Mouse (Mus musculus) frontal cortex, postnatal 14 days (tissue): ENCODE data around the gene Churc1.
"Not testable (repeated sequence)": the region's sequence is repeated elsewhere in the genome, so short reads cannot be mapped to it uniquely, and the experiment has no call there.

Experiments
- DNase-seq, 2 experiments: peaks; one replicate each; pipeline ENCODE4 v3.0.0; 2022; ENCODE audit warnings: low spot score in 2 of 2

The Churc1 gene

DNA sequence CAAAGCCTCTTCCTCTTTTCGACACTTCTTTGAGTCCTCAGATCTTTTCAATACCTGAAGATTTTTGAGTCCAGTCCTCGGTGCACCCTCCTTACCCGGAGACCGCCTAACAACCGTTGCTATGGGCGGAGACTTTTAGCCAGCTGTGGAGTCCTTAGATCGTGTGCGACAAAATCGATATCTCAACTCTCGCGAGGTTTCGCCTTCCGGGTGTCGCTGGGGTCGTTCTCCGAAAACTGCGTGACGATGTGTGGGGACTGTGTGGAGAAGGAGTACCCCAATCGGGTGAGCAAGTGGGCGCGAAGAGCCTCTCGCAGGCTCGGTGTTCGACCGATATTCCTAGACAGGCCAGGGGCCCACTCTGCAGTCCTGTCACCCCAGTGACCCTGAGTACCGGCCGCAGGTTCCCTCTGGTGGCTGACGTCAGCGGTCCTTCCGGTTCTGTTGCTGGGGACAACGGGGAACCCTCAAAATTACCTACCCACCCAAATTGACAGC, at the start of gene Churc1, which contains the start of gene Fntb:
TSS of gene Churc1 (plus strand) at position 185 of the 498 bp plus-strand sequence.
TSS of gene Fntb (plus strand) at position 236 of the 498 bp plus-strand sequence.
- peak; percentile 80 to 82 for DNase-seq

DNA sequence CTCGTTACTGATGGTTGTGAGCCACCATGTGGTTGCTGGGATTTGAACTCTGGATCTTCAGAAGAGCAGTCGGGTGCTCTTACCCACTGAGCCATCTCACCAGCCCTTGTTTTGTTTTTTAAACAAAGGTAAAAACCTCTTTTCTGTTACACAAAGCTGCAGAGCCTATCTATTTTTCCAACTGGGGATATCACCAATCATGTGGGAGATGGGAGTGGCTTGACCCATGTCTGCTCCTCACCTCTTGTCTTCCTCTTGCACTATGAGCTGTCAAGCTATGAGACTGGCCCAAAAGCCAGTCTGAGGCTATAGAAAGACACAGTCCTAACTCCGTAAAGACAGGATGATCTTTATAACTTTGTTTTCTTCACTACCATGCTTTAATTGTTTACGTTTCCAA, 47.0 kb upstream of the Churc1 start:
- no peak for DNase-seq

DNA sequence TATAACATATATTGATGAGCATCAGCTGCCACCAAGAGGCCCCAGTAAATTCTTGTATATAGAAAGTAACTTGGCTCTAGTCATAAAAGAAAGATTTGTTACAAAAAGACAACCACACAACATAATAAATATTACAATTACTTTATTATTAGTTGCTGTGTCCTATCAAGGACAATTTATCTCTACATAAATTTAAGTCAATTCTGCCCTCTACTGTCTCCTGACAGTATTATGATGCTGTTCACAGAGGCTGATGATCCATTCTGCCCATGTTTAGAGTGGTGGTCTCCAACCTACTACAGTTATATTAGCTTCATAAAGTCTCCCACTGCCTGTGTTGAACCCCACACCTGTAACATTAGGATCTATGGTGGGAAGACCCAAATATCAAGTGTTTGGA, 44.8 kb upstream of the Churc1 start:
- DNase-seq = no peak

DNA sequence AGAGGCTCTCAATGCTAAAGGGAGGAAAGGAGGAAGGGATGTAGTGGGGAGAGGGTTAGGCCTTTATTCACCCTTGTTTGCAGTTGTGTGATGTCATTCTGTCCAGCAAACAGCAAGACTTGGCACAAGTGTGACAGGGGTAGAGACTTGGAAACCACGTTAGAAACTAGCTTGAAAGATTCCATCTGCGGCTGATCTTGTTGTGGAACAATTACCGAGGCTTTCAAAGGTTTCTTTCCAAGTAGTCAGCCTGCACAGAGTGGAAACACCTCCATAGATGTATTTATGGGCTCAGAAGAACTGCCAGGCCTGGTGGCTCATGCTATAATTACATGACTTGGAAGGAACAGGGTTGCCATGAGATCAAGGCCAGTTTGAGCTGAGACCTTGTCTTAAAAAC, 43.3 kb upstream of the Churc1 start:
- no peak for DNase-seq

DNA sequence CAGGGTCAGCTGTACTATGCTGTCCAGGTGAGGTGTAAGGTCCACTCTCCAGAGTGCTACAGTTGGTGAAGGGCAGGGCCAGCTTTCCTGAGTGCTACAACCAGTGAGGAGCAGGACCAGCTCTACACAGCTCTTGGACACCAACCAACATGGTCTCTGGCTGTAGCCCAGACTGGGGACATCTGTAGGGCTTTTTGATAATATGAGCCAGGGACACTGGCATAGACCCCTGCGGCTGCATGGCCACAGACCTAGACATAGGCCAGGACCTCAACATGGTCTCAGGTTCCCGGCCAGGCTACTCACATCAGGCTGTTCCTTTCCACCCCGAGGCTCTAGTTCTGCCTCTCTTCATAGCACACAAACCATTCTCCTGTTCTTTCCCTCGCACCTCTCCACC, 37.4 kb upstream of the Churc1 start:
- DNase-seq = no peak

DNA sequence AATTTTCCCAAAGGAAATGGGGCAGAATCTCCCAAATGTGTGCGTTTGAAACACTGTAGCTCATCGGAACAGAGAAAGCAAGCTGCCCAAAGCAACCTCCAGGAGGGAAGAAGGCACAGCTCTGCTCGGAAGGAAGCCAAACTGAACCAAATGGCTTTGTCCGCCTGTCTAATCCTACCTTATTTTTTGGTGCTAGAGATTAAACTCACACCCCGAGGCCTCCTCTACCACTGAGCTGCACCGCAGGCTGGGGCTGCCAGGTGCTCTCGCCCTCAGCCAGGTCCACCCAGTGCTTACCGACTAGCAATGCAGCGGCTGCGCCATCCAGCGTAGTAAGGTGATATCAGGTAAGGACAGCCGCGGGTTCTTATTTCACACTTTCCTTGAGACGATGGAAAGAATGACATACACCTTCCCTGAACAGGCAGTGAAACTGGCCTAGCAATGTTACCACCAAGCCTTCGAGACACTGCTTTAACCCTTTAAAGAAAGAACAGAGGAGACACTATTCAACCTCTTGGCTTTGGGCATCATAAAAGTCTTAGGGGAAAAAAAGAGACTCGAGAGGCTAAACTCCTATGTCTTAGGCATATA, 14.4 kb upstream of the Churc1 start:
- DNase-seq = no peak

DNA sequence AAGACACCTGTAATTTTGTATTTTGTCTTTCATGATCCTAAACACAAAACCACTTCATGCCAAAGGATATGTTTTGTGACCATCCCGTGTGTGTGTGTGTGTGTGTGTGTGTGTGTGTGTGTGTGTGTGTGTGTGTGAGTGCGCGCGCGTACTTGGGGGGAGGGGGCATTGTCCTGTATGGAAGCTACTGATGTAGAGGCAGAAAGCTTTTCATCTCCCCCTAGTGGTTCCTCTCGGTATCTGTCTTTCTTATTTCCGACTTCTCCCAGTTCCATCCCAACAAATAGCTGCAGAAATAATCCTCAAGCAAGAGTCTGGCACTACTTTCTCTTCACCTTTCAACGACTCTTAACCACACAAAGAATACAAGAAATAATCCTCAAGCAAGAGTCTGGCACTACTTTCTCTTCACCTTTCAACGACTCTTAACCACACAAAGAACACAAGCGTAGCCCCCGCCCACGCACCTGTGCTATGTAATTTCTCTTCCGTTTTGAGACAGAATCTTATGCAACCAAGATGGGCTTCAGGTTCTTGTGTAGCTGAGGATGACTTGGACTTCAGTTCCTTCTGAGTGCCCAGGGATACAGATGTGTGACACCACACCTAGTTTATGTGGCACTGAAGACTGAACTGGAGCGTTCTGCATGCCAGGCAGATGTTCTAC, 12.6 kb upstream of the Churc1 start:
- no peak for DNase-seq

DNA sequence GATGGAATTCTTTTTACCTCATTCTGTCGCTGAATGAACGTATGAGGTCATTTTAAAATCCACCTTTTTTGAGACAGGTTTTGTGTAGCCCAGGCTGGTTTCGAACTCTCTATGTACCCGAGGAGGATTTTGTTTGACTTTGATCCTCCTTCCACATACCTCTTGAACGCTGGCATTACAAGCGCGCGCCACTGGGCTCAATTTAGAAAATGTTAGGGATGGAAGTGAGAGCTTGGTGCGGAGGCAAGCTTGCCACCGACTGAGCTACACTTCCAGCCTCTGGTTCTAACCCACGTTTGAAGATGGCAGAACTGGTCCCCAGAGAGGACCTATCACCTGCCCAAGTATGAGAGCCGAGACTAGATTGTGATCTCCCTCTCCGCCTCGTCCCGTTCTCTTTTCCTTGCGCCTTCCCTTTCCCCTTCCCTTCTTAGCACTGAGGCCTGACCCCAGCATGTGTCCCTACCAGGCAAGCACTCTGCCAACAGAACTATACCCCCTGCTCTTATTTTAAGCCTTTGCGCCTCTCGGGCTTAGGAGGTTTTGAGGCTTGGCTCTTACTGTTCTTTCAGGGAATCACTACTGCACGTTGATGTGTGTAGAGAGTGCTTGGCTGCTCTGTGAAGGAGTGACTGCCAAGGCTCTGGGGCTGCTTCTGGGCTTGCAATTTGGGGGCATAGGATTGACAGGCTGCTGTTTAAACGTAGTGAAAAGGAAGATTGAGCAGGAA, 728 bp downstream of the Churc1 start:
- DNase-seq = no peak

DNA sequence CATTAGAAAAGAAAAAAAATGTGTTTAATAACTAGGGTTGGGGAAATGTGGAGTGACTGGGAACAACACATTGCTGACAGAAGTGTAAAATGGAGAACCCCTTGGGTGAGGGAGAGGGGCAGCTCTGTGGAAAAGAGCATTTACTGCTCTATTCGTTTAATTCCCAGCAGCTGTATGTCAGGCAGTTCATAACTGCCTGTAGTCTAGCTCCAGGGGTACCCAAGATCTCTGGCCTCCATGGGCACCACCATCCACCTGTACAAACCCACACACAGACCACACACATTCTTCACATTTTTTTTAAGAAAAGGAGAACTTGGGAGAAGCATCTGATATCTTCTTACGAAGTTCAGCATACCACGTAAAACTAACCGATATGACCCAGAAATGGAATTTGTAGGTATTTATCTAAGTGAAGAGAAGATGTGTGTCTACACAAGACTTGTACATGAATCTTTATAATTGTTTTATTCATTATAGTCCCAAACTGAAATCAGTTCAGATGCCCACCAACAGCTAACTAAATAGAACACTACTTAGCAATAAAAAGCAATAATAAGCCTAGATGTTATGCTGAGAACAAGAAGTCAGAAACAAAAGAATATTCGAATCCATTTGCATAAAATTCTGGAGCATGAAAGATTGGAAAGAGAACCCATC, 5.6 kb downstream of the Churc1 start:
- no peak for DNase-seq

DNA sequence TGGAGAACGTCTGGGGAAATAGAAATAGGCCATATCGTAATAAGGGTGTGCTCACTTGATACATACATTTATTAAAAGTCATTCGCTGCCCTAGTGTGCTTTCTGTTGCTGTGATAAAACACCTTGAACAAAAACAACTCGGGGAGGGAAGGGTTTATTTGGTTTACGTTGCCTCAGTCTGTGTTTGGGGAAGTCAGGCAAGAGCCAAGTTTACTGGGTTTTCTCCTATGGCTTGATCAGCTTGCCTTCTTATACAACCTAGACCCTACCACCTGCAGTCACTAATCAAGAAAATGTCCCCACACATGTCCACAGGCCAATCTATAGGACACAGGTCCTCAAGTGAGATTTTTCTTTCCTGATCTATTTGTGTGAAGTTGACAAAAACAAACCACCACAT, 6.2 kb downstream of the Churc1 start:
- no peak for DNase-seq

DNA sequence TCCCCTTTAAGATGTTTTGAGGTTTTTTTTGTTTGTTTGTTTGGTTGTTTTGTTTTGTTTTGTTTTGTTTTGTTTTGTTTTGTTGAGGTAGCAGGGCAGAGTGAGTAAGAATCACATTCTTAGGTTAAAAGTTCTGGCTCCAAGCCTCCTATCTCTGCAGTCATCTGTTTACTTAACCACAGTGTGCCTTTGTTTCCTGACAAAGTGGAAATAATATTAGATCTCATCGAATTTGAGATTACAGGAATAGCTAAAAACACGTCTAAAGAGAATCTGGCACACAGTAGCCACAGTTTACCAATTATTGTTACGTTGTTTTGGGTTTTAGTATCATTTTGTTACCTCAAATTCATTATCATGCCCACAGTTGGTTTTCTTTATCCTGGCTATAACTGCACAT, 9.3 kb downstream of the Churc1 start:
- DNase-seq = no peak

DNA sequence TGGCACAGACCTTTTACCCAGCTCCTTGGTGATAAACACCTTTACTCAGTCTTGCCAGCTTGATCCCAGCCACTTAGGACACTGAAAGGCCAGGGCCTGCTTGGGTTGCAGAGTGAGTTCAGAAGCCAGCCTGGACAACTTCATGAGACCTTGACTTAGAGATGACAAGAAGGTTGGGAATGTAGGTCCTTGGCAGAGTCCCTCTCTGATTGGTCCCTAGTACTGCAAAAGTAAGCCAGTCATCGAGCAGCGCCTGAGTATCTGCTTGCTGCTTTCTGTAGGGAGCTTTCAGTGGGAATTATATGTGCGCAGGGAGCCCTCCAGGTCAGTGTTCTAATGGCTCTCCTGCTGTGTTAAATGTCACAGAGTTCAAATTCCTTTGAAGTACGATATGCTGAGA, 9.8 kb downstream of the Churc1 start:
- DNase-seq = no peak

DNA sequence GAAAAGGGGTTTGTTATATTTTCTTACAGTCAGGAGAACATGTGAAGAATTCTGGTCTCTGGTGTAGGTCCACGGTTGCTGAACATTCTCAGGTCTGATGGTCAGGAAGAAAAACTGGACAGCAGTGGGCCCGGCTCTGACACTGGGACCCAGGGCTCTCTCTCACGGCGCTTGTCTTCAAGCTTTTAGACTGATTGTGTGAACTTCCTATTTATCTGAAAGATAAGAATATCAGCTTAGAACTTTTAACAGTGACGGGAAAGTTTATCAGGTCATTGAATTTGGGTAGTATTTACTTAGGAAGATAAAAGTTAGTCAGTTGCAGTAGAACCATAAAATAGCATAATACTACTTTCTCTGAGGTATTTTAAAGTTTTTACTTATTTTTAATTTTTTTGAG, 11.6 kb downstream of the Churc1 start:
- no peak for DNase-seq

DNA sequence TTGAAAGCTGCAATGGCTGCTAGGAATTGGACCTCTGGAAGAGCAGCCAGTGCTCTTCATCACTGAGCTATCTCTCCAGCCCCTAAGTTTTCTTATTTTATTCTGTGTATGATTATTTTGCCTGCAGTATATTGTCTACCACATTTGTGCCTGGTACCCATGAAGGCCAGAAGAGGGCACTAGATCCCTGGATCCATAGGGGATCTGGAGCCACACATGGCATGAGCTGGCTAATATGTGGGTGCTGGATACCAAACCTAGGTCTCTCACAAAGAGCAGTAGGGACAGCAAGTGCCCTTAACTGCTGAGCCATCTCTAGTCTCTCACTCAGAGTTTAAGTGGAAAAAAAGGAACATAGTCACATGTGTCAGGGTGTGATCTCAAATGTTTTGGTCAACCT, 12.5 kb downstream of the Churc1 start:
- DNase-seq = no peak

DNA sequence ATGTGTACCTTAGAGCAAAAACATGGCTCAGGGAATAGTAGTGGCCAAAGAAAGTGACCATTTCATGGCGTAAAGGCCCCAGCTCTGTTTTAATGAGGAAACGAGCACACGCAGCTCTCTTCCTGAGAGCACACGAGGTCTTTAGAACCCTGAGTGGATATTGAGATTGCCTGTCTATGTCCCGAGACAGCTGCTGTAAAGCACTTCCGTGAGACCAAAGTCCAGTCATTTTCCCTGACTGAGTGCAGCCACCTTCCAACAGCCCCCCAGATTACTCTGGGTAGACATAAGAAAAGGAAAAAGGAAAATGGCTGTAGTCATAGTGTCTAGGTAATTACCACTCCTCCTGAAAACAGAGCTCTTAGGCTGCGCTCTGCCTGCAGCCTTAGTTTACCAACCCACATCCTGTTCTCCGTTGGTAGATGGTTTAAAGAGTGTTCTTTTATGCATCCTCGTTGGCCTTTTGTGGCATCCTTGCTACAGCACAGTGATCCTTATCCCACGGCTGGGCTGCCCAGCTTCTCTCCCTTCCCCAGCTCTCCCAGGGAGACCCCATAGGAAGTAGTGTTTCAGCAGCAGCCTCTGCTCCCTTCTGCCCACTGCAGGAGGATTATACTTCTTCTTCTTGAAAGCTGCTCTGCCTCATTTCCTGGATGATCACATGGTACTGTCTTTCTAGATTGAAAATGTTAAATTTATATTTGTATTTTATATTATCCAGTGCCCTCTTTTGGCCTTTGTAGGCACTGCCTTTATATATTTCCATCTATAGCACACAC, 13.2 kb downstream of the Churc1 start:
- no peak for DNase-seq

DNA sequence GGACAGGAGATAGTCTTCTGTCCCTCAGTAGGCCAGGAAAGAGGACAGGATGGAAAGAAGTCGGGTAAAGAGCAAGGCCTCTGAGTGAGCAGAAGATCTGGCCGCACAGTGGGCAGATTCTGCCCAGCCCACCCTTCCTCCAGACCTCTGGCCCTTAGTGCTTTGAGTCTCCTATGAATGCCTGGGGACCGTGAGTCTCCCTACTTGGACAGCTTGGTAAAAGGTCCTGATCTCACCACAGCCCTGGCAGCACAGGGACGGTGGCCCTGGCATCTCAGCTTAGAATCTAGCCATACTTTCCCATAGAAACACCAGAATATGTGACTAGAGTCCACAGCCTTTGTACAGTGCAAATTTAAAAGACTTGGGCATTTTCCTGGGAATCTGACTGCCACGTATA, 14.6 kb downstream of the Churc1 start:
- DNase-seq = no peak

DNA sequence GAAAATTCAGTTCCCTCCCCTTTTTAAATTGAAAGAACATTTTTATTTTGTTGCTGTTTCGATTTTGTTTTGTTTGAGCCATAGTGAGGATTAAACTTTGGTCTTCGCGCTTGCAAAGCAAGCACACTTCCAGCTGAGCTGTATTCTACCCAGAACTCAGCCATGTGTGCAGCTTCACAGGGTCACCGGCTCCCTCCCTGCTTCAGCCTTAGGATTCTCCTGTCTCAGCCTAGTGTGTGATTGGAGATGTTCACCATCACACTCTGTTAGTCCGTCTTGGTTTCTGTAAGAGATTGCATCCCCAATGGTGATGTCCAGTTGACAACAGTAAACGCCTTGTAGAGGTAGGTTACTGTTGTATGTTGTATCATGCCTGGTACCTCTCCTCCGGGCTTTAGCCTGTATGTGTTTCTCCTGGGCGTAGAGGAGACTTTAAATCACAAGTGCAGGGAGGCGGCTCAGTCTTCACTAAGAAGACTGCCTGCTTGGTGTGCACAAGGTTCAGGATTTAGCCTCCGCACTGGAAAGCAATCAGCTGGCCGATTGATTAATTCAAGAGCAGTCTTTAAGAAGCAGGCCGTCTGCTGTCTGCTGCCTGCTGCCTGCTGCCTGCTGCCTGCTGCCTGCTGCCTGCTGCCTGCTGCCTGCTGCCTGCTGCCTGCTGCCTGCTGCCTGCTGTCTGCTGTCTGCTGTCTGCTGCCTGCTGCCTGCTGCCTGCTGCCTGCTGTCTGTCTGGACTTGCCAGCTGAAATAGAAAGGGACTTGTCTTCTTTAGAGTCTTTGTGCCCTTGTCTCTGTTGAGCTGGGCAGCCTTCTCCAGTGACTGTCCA, 15.5 kb downstream of the Churc1 start:
- no peak for DNase-seq

DNA sequence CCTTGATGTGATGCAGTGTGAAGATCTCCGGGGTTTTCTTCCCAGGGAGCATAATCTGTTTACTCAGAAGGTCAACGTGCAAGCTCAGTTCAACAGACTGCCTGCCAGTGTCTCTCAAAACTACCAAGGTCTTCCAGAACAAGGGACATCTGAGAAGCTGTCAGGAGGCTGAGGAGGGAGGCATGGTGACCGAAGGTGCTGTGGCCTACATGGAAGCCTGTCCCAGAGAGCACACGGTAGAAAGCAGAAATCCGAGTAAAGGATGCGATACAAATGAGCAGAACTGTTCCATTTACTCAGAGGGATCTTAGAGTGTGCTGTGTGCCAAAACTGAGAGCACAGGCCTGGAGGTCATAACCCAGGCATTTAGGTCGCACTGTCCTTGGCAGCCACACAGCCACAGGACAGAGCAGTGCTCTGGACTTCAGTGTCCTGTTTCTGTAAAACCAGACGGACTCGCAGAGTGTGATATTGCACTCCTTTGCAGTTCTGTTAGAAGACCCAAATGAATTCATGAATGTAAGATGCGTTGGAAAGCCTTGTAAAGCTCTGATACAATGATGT, 18.8 kb downstream of the Churc1 start:
- no peak for DNase-seq

DNA sequence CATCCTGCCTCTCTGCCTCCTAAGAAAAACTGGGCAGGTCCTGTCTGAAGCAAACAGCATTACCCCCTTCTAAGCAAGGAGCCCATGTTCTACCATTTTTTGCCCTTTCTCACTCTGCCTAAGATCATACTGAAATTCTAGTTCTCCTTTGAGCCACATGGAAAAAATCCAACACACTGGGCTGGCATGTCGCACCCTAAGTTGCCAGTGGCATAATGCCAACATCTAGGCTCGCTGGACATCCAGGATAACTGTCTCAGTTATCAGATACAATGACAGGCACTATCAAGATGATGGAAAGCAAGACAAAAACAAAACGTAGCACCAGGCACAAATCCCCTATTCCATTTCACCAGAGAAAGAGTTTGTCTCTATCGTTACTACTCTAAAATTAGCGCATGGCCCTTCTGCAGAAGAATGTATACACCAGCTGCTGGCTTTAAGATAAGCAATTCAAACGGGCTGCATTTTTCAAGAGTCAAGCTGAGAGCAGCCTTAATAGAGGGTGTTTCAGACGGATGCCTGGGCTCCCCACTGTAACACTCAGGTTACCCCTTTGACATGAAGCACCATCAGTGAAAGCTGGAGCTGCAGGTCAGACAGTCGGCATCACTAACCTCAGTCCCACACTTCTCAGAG, 25.2 kb downstream of the Churc1 start:
- DNase-seq = no peak

DNA sequence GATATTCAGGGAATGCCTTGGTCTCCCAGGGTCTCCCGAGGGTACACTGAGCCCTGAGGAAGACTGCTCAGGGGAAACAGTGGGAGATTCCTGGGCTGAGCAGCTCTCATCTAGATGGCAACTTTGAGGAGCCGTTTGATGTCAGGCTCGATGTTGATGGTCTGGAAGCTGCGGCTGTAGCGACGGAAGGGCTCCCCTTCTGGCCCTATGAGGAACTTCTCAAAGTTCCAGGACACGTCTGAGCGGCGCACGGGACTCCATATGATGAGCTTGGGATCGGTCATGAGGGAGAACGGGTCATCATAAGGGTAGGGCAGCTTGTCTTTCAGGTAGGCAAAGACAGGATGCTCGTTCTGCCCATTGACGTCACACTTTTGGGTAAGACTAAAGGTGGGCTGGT, 27.2 kb downstream of the Churc1 start:
- not testable (repeated sequence) for DNase-seq
